Mouse (Mus musculus) liver, embryonic 14.5 days (tissue): Measurements from ENCODE around the gene C1qtnf9. TPM values are rescaled to one million over a fixed set of nuclear protein-coding genes. Genes with fewer than 3 reads are reported as not detected.

Source experiments
- ATAC-seq: fragments of 200-750 bp; cut with Nextera tagmentation; 2 replicates; pipeline ENCODE4 v1.8.0; 2017; ENCODE audit warnings: moderate number of reproducible peaks, mild to moderate bottlenecking, moderate library complexity; ENCODE audit not compliant: insufficient read depth
- DNase-seq, 3 experiments: peaks; one replicate each; pipeline ENCODE4 v3.0.0-alpha.2; 2012 to 2013; ENCODE audit warnings: low read depth in 3 of 3, low spot score in 3 of 3
- H3K27ac ChIP-seq: fragments of 300-500 bp; sonication (generic); 2 replicates; pipeline ENCODE4 v1.5.1; 2014; ENCODE audit warnings: moderate library complexity, mild to moderate bottlenecking, control low read depth, inconsistent platforms
- H3K27me3 ChIP-seq: fragments of 300-500 bp; sonication (generic); 2 replicates; pipeline ENCODE4 v1.6.1; 2014; ENCODE audit warnings: mild to moderate bottlenecking, low read length, moderate library complexity; ENCODE audit not compliant: control insufficient read depth, insufficient read depth
- H3K36me3 ChIP-seq: fragments of 300-500 bp; sonication (generic); replicated peaks from 2 replicates; pipeline ENCODE4 v1.6.1; 2014; ENCODE audit warnings: low read depth; ENCODE audit not compliant: control insufficient read depth, insufficient read depth
- H3K4me1 ChIP-seq, 2 experiments: fragments of 200-500 bp in 1 of 2; fragments of 300-500 bp in 1 of 2; sonication (generic) in 1 of 2; replicated peaks; 2 replicates each; pipeline ENCODE4 v1.6.1; 2012 to 2014; ENCODE audit warnings: antibody characterized with exemption in 1 of 2, inconsistent platforms in 1 of 2, low read length in 1 of 2; ENCODE audit not compliant: control insufficient read depth in 2 of 2, insufficient read depth in 2 of 2
- H3K4me2 ChIP-seq: fragments of 300-500 bp; sonication (generic); 2 replicates; pipeline ENCODE4 v1.6.1; 2014; ENCODE audit warnings: low read depth, mild to moderate bottlenecking, control low read depth, moderate library complexity
- H3K4me3 ChIP-seq, 2 experiments: fragments of 200-500 bp in 1 of 2; fragments of 300-500 bp in 1 of 2; sonication (generic) in 1 of 2; 2 replicates each; pipeline ENCODE4 v1.5.1; 2012 to 2014; ENCODE audit warnings: low read depth in 2 of 2, low read length in 2 of 2, mild to moderate bottlenecking in 2 of 2, control low read depth in 1 of 2, inconsistent platforms in 1 of 2, moderate library complexity in 1 of 2; ENCODE audit not compliant: insufficient read depth in 1 of 2
- H3K9ac ChIP-seq: fragments of 300-500 bp; sonication (generic); replicated peaks from 2 replicates; pipeline ENCODE4 v1.6.1; 2014; ENCODE audit warnings: mild to moderate bottlenecking, control low read depth, moderate library complexity
- H3K9me3 ChIP-seq: fragments of 300-500 bp; sonication (generic); 2 replicates; pipeline ENCODE4 v1.6.1; 2016; ENCODE audit warnings: low read length, mixed read lengths; ENCODE audit not compliant: control insufficient read depth
- CTCF ChIP-seq: IDR thresholded peaks from 2 replicates; pipeline ENCODE4 v1.5.1; 2016; ENCODE audit warnings: antibody characterized with exemption, low read depth, control low read depth
- EP300 ChIP-seq: IDR thresholded peaks from 2 replicates; pipeline ENCODE4 v1.6.1; 2016; ENCODE audit warnings: antibody characterized with exemption, low read depth
- WGBS: fragments of 180-500 bp; shearing (Covaris S2); extraction: QIAGEN DNeasy Blood & Tissue Kit; methylation state at CpG from one replicate; pipeline ENCODE4 v1.1.7; 2014; ENCODE audit not compliant: insufficient replicate concordance; 5-methylcytosine and 5-hydroxymethylcytosine counted together
- polyA plus RNA-seq, 2 experiments: library from polyadenylated mRNA; depleted of rRNA in 1 of 2; stranded (reverse) in 1 of 2; unstranded in 1 of 2; fragments of >200 nt; fragmentation: Nextera tagmentation in 1 of 2; extraction: Ambion mirVana in 1 of 2; gene quantifications; 2 replicates each; pipeline versions ENCODE4 v1.2.1 to v1.2.3; 2012 to 2014

The C1qtnf9 gene
- polyA plus RNA-seq, 2 experiments, result 0.18 TPM; not detected in 1

DNA sequence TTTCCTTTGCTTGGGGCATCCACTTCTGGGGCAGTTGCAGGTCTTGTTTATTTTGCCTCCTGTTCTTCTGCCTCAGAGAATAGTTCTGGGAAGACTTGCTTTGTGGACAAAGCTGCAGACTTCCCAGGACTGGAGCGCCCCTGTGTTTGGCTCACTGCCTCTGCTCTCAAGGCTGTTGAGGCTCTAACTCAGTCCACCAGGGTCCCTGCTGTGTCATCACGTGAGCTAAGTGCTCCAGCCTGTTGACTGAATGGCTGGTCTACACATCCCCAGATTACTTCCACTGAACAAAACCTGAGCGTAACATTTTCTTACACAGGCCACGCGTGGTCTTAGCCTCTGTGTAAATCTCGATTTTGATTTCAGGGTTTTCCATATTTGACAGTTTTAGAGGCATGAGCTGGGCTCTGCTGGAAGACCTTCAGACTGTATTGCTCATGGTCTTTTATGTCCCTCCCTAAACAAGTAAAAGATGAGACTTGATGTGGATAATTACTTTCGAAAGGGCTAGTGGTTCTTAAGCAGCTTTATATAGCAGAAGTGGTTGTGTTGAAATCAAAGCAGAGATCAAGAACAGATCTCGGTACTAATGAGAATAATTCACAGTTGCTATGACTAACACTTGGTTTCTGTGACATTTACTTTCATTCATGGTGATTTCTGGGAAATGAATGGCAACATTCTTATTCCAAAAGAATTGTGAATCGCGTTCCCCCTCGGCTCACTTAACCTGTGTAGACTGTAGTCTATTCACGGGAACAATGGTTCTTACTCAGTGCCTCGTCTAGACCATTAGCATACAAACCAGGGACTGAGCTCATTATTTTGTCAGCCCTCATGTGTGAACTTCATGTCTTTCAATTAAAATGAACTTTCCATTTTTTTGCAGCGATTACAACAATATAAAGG is 14.8 kb upstream of the C1qtnf9 start:
- Histone ChIP-seq H3K9me3 (no peaks in the 10 kb centered on the region), H3K27me3 (no peaks in the 10 kb centered on the region), H3K9ac (no peak overlapping the region), H3K27ac (no peak overlapping the region), H3K4me3 (no peak overlapping the region), H3K36me3 (peaks cover 18% of the 10 kb centered on the region; the same call in 1 of the 2 replicates), H3K4me2 (no peak overlapping the region), H3K4me1 (no peaks in the 10 kb centered on the region)
- ATAC-seq (no peak), DNase-seq (no peak)
- 83% methylated on average over 14 of the region's 14 CpGs for WGBS
- TF ChIP-seq EP300 (no peak), CTCF (no peak)

GRCm38 (mm10) chr14:60753801-60754126 is 14.2 kb upstream of the C1qtnf9 start:
- Histone ChIP-seq H3K36me3 (peaks cover 18% of the 10 kb centered on the region; the same call in 1 of the 2 replicates), H3K4me3 (no peak overlapping the region), H3K27me3 (no peaks in the 10 kb centered on the region), H3K27ac (no peak overlapping the region), H3K4me2 (no peak overlapping the region), H3K9me3 (no peaks in the 10 kb centered on the region), H3K4me1 (no peaks in the 10 kb centered on the region), H3K9ac (no peak overlapping the region)
- ATAC-seq, result no peak
- DNase-seq, result no peak
- TF ChIP-seq CTCF (no peak), EP300 (no peak)
- WGBS, result 94% methylated on average over 10 of the region's 10 CpGs

DNA sequence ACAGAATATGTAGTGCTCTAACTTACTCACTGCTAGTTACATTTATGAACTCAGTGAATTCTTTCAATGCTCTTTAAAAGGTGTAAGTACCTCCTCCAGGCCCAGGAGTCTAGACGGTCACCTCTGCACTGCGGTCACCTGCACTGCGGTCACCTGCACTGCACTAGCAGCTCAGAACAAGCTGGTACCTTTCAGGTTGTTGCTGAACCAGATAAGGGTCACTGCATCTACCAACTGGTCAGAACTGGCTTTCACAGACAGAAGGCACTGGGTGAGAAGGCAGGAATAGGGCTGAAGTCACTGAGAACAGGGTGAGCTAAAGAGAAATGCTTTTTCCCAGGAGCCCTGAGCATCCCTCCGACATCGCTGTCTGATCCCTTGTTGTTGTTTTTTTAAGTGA is 13.3 kb upstream of the C1qtnf9 start:
- no peak overlapping the region for H3K9ac ChIP-seq

DNA sequence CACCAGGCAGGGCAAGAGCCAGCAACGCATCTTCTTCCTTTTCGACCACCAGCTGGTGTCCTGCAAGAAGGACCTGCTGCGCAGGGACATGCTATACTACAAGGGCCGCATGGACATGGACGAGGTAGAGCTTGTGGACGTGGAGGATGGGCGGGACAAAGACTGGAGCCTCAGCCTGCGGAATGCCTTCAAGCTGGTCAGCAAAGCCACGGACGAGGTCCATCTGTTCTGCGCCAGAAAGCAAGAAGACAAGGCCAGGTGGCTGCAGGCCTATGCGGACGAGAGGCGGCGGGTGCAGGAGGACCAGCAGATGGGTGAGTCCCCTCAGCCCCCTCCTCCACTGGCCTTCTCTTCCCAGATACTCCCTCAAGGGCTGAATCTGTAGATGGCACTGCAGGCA is 11.7 kb upstream of the C1qtnf9 start:
- no peak for TF ChIP-seq CTCF
- TF ChIP-seq EP300, result no peak
- H3K9me3 ChIP-seq, result no peaks in the 10 kb centered on the region
- DNase-seq (no peak), ATAC-seq (no peak)
- WGBS, result 85% methylated on average over 15 of the region's 15 CpGs
- peaks cover 20% of the 10 kb centered on the region; the same call in 1 of the 2 replicates for H3K36me3 ChIP-seq
- H3K9ac ChIP-seq, result no peak overlapping the region
- no peaks in the 10 kb centered on the region for H3K4me1 ChIP-seq
- H3K27me3 ChIP-seq, result no peaks in the 10 kb centered on the region
- no peak overlapping the region for H3K4me3 ChIP-seq
- no peak overlapping the region for H3K27ac ChIP-seq
- H3K4me2 ChIP-seq, result no peak overlapping the region

More for the DNA sequence above, 13.3 kb upstream of the C1qtnf9 start:
- Histone ChIP-seq H3K36me3 (peaks cover 18% of the 10 kb centered on the region; the same call in 1 of the 2 replicates), H3K9me3 (no peaks in the 10 kb centered on the region), H3K4me3 (no peak overlapping the region), H3K4me2 (no peak overlapping the region), H3K27me3 (no peaks in the 10 kb centered on the region), H3K27ac (no peak overlapping the region), H3K4me1 (no peaks in the 10 kb centered on the region)
- TF ChIP-seq CTCF, result no peak
- TF ChIP-seq EP300, result no peak
- DNase-seq, result no peak
- no peak for ATAC-seq
- 93% methylated on average over 5 of the region's 5 CpGs for WGBS

DNA sequence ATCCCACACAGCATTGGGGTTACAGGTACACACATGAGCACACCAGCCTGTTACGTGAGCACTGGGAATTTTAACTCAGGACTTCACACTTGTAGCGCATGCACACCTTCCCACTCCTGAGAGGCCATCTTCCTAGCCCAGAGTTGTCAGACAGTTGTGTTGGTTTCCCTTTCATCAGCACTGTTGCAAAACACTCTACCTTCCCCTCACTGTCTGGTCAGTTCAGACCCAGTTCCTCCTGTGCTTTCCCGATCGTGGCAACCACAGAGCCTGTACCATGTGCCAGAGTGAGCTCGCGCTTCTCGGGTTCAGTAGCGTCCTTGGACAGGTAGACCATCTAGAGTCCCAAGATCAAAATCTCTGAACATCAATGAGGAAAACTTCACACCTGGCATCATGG is 10.7 kb upstream of the C1qtnf9 start:
- H3K4me1 ChIP-seq, result no peaks in the 10 kb centered on the region
- H3K4me2 ChIP-seq, result no peak overlapping the region
- TF ChIP-seq CTCF (no peak), EP300 (no peak)
- peaks cover 20% of the 10 kb centered on the region; the same call in 1 of the 2 replicates for H3K36me3 ChIP-seq
- H3K4me3 ChIP-seq, result no peak overlapping the region
- H3K27me3 ChIP-seq, result no peaks in the 10 kb centered on the region
- H3K9ac ChIP-seq, result no peak overlapping the region
- DNase-seq (no peak), ATAC-seq (no peak)
- no peak overlapping the region for H3K27ac ChIP-seq
- H3K9me3 ChIP-seq, result no peaks in the 10 kb centered on the region
- WGBS, result 81% methylated on average over 8 of the region's 8 CpGs
